Mouse (Mus musculus) small intestine, adult 2 months (tissue): ENCODE measurements at regions not wholly inside any gene's neighbourhood (a gene's known extent, or its start where the extent isn't known, plus 50 kb on each side); places are given as distances from the start of the nearest gene placed in this dataset.

Source experiments
- H3K27ac ChIP-seq: fragments of 200-500 bp; 2 replicates; pipeline ENCODE4 v1.5.1; 2012; ENCODE audit warnings: low read depth, low read length, control low read depth, inconsistent platforms; ENCODE audit not compliant: insufficient read depth
- H3K27me3 ChIP-seq: fragments of 200-500 bp; 2 replicates; pipeline ENCODE4 v1.6.1; 2012; ENCODE audit warnings: mild to moderate bottlenecking, moderate library complexity, low read length, inconsistent platforms; ENCODE audit not compliant: control insufficient read depth, insufficient read depth
- H3K36me3 ChIP-seq: fragments of 200-500 bp; 2 replicates; pipeline ENCODE4 v1.6.1; 2012; ENCODE audit warnings: mild to moderate bottlenecking, low read length, control low read depth, inconsistent platforms; ENCODE audit not compliant: control insufficient read depth, insufficient read depth
- H3K4me1 ChIP-seq: fragments of 200-500 bp; 2 replicates; pipeline ENCODE4 v1.6.1; 2012; ENCODE audit warnings: low read length, inconsistent platforms, mixed read lengths; ENCODE audit not compliant: control insufficient read depth, insufficient read depth, insufficient read length
- H3K4me3 ChIP-seq: fragments of 200-500 bp; 2 replicates; pipeline ENCODE4 v1.5.1; 2012; ENCODE audit warnings: low read depth, mild to moderate bottlenecking, control low read depth, inconsistent platforms, low read length, moderate library complexity
- CTCF ChIP-seq: fragments of 200-500 bp; IDR thresholded peaks from 2 replicates; pipeline ENCODE4 v1.5.1; 2012; ENCODE audit warnings: low read depth, mild to moderate bottlenecking, control low read depth, inconsistent platforms, low read length, moderate library complexity, mixed read lengths; ENCODE audit not compliant: insufficient replicate concordance, insufficient read length; ENCODE audit errors: extremely low read depth
- POLR2A ChIP-seq: fragments of 200-500 bp; IDR thresholded peaks from 2 replicates; pipeline ENCODE4 v1.6.1; 2012; ENCODE audit warnings: low read depth, mild to moderate bottlenecking, control low read depth, inconsistent platforms, low read length, moderate library complexity
- WGBS: fragments of 180-500 bp; shearing (Covaris S2); methylation state at CpG from one replicate; pipeline ENCODE4 v1.1.7; 2018; 5-methylcytosine and 5-hydroxymethylcytosine counted together

DNA sequence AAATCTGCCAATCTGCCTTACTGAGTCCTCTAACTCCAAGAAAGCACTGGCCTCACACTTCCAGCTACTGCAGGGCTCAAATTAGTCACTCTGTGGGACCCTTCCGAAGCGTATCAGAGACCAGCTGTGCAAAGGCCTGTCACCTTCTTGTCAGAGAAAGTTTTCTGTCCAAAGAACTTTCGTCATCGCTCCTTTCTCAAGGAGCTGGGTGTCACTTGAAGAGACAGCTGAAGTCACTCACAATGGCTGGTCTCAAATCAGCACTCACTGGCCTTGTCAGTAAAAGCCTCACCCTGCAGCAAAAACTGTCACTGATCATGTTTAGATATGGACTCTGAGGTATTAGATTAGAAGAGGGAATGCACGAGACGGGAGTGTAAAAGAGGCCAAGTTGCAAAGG, 81.9 kb upstream of the Dynlrb2 start:
- Histone ChIP-seq H3K4me1 (no peaks in the 10 kb centered on the region), H3K4me3 (no peak overlapping the region), H3K27ac (no peak overlapping the region), H3K27me3 (no peaks in the 10 kb centered on the region), H3K36me3 (no peaks in the 10 kb centered on the region)
- no peak for TF ChIP-seq POLR2A
- WGBS = 81% methylated on average over 6 of the region's 6 CpGs

DNA sequence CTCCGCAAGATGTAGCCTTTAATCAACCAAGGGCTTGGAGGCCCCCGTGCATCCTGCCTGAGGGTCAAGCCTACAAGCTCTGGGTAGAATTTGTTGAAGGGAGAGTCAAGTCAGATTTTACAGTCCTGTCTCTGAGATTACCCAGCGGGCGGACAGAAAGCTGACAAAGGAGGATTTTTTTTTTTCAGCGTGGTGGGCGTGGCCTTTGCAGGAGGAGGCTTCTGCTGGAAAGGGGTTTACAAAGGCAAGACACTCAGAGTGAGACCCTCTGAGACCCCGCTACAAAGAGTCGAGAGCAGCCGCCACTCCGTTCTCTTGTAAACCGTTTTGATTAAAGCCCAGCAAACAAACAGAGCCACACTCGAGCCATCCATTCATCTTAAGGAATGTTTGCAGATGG, 92.1 kb upstream of the Dynlrb2 start:
- no peaks in the 10 kb centered on the region for H3K27me3 ChIP-seq
- WGBS = 44% methylated on average over 12 of the region's 12 CpGs
- TF ChIP-seq CTCF = no peak
- TF ChIP-seq POLR2A = no peak
- H3K4me1 ChIP-seq = no peaks in the 10 kb centered on the region
- H3K36me3 ChIP-seq = no peaks in the 10 kb centered on the region
- H3K27ac ChIP-seq = no peak overlapping the region
- H3K4me3 ChIP-seq = no peak overlapping the region

DNA sequence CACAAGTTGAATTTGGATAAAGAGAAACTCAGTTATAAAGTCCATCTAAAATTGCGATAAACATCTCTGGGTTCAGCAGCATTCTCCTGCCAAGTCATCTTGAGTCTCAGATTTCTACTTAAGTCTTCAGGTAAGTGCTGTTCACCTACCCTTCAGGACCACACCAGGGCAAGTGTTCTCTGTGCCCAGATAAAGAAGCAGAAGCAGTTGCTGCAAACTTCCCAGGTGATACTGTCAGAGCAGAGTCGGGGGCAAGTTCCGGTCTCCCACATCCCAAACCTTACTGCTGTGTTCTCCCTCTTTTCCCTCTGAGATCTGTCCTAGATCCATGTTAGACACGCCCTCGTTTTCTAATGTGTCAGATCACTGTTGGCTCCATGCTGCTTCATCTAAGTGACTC, 94.7 kb upstream of the Dynlrb2 start:
- H3K27me3 ChIP-seq = no peaks in the 10 kb centered on the region
- H3K27ac ChIP-seq = no peak overlapping the region
- TF ChIP-seq CTCF = no peak
- no peak for TF ChIP-seq POLR2A
- WGBS = 70% methylated on average over 5 of the region's 5 CpGs
- no peaks in the 10 kb centered on the region for H3K4me1 ChIP-seq
- H3K36me3 ChIP-seq = no peaks in the 10 kb centered on the region
- H3K4me3 ChIP-seq = no peak overlapping the region

DNA sequence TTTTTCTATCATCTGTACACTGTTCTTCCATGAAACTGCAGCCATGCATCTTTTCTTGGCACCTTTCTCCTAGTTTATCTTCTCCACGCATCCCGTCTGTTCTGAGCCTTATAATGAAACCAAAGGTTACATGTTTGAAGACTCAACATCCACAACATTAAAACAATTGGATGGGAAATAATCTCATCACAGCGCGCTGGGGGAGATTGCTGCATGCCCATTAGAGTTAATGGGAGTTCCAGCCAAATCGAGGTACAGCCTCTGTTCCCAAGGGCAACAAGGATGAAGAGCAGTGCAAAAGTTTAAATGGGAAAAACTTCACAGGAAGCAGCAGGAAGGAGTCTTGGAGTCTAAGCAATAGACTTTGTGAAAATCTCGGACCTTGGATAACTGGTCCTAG, 95.8 kb upstream of the Dynlrb2 start:
- Histone ChIP-seq H3K27ac (no peak overlapping the region), H3K36me3 (no peaks in the 10 kb centered on the region), H3K4me1 (no peaks in the 10 kb centered on the region), H3K4me3 (no peak overlapping the region), H3K27me3 (no peaks in the 10 kb centered on the region)
- no peak for TF ChIP-seq POLR2A
- no peak for TF ChIP-seq CTCF
- WGBS = 85% methylated on average over 6 of the region's 6 CpGs

DNA sequence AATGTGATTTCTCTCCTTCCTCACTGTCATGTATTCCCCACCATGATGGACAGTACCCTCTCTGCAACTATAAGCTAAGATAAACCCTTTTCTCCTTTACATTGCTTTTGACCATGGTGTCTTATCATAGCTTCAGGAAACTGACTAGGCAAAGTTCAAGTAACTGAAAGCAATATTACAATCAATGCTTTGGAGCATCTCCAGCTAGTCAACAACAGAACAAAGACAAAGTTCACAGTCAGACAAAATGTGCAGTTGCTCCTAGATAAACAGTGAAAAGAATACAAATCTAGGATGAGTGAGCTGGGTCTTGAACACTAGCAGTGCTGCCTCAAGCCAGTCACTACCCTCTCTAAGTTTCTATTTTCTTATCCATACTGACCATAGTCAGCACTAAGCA, 100.2 kb upstream of the Dynlrb2 start:
- Histone ChIP-seq H3K36me3 (no peaks in the 10 kb centered on the region), H3K4me3 (no peak overlapping the region), H3K4me1 (no peaks in the 10 kb centered on the region), H3K27ac (no peak overlapping the region), H3K27me3 (no peaks in the 10 kb centered on the region)
- TF ChIP-seq CTCF = no peak
- no peak for TF ChIP-seq POLR2A

DNA sequence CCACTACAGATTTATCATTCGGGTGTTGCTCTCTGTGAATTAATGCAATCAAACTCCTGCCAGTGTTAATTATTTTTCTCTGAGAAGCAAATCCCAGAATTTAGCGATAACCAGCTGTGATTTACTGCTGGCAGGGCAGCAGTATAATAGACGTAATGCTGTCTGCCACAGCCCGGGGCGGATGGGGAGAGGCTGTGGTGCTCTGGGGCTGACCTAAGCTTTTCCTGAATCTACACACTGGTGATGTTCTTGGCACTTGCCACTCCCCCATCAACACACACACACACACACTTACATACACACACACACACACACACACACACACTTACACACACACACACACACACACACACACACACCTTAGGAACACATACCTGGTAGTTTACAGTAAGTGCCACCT, 101.4 kb upstream of the Dynlrb2 start:
- H3K36me3 ChIP-seq = no peaks in the 10 kb centered on the region
- H3K27me3 ChIP-seq = no peaks in the 10 kb centered on the region
- no peak overlapping the region for H3K4me3 ChIP-seq
- TF ChIP-seq CTCF (no peak), POLR2A (no peak)
- WGBS = 47% methylated on average over 5 of the region's 5 CpGs
- no peaks in the 10 kb centered on the region for H3K4me1 ChIP-seq
- H3K27ac ChIP-seq = no peak overlapping the region

DNA sequence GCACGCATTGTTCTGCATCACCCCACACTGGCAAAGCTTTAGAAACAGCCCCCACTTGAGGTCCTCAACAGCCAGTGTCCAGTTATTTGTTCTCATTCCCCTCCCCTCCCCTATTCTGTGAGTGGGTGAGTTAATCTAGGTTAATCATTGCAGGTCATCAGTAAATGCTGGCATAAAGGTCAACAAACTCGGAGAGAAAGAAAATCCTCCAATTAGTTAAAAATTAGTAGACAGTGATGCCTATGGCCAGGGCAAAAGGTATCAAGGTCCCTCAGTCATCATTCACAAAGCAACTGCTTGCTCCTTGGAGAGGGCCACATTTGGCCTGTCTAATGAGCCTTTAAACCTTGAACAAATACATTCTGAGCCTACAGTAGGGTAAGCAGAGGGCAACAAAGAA, 105.3 kb upstream of the Dynlrb2 start:
- TF ChIP-seq CTCF = no peak
- no peak for TF ChIP-seq POLR2A
- no peak overlapping the region for H3K27ac ChIP-seq
- no peaks in the 10 kb centered on the region for H3K4me1 ChIP-seq
- 56% methylated on average over 2 of the region's 2 CpGs for WGBS
- H3K36me3 ChIP-seq = no peaks in the 10 kb centered on the region
- no peak overlapping the region for H3K4me3 ChIP-seq
- H3K27me3 ChIP-seq = no peaks in the 10 kb centered on the region

DNA sequence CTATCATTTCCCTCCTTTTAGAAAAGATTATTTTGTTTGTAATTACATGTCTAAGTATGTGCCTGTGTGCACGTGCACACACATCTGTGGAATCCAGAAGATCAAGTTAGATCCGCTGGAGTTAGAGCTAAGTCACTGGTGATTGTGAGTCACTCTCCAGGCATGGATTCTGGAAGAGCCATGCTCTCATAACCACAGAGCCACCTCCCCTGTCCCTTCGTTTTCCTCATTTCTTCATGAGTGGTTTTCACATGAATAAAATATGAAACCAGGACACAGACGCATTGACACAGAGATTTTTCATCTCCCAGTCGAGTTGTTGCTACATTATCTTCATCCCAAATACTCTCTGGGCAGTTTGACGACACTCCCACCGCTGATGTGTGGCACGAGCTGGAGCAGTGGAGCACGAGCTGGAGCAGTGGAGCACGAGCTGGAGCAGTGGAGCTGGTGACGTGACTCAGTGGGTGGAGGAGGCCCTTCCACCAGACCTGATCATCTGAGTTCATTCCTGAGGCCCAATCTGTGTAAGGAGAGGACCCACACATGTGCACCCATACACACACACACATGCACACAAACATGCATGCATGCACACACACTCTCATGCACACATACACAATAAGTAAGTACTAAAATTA, 106.1 kb upstream of the Dynlrb2 start:
- Histone ChIP-seq H3K27me3 (no peaks in the 10 kb centered on the region), H3K36me3 (no peaks in the 10 kb centered on the region), H3K4me3 (no peak overlapping the region), H3K27ac (no peak overlapping the region), H3K4me1 (no peaks in the 10 kb centered on the region)
- 71% methylated on average over 11 of the region's 11 CpGs for WGBS
- TF ChIP-seq CTCF = no peak
